Mouse (Mus musculus): Measurements from ENCODE around the gene Mark1. TPM values are rescaled to one million over a fixed set of nuclear protein-coding genes. Genes with fewer than 3 reads are reported as not detected.

Mark1 gene
- polyA plus RNA-seq, 1 experiment = not detected

GRCm38 (mm10) chr1:184984723-184985122 lies 14.6 kb downstream of the Mark1 start:
- Histone ChIP-seq H3K4me3 (no peak overlapping the region), H3K36me3 (ENCODE audit: control insufficient read depth, insufficient read depth) (no peaks in the 10 kb centered on the region), H3K27me3 (ENCODE audit: control insufficient read depth, insufficient read depth, insufficient read length) (peaks cover 29% of the 10 kb centered on the region), H3K4me2 (ENCODE audit: low read depth) (no peak overlapping the region), H3ac (ENCODE audit: control insufficient read depth, insufficient read length) (no peak overlapping the region), H3K79me2 (ENCODE audit: control insufficient read depth, insufficient read depth) (no peaks in the 10 kb centered on the region)
- TF ChIP-seq MYOG (IDR thresholded peaks at IDR 0.05; ENCODE audit: control insufficient read depth in 1 of 3, insufficient read depth in 1 of 3, insufficient read length in 2 of 3, low read depth in 2 of 3) = no peak
- TF ChIP-seq POLR2A (IDR thresholded peaks at IDR 0.05; ENCODE audit: insufficient read length, low read depth) = no peak
- no peak for TF ChIP-seq TCF3 (IDR thresholded peaks at IDR 0.05; ENCODE audit: insufficient read length, low read depth)
- TF ChIP-seq REST (IDR thresholded peaks at IDR 0.05; ENCODE audit: insufficient read depth, insufficient read length) = no peak
- no peak for TF ChIP-seq MAX (IDR thresholded peaks at IDR 0.05; ENCODE audit: low read depth)
- no peak for TF ChIP-seq SRF (IDR thresholded peaks at IDR 0.05; ENCODE audit: control insufficient read depth, insufficient read length, low read depth)
- TF ChIP-seq E2F4 (IDR thresholded peaks at IDR 0.05; ENCODE audit: insufficient read depth) = no peak
- no peak for TF ChIP-seq MYOD1 (IDR thresholded peaks at IDR 0.05; ENCODE audit: control insufficient read depth in 1 of 3, insufficient read length in 2 of 3, low read depth in 2 of 3)
- TF ChIP-seq USF1 (IDR thresholded peaks at IDR 0.05; ENCODE audit: low read depth) = no peak
- TF ChIP-seq CEBPB (IDR thresholded peaks at IDR 0.05; ENCODE audit: insufficient read depth, poor library complexity, severe bottlenecking) = no peak
- TF ChIP-seq POLR2AphosphoS2 (IDR thresholded peaks at IDR 0.05; ENCODE audit: insufficient read length, low read depth) = no peak
- TF ChIP-seq TCF12 (IDR thresholded peaks at IDR 0.05; ENCODE audit: insufficient read depth, poor library complexity, severe bottlenecking) = no peak

GRCm38 (mm10) chr1:184983751-184984150 lies 15.6 kb downstream of the Mark1 start:
- TF ChIP-seq SRF (IDR thresholded peaks at IDR 0.05; ENCODE audit: control insufficient read depth, insufficient read length, low read depth) (no peak), MAX (IDR thresholded peaks at IDR 0.05; ENCODE audit: low read depth) (no peak), POLR2AphosphoS2 (IDR thresholded peaks at IDR 0.05; ENCODE audit: insufficient read length, low read depth) (no peak), MYOD1 (IDR thresholded peaks at IDR 0.05; ENCODE audit: control insufficient read depth in 1 of 3, insufficient read length in 2 of 3, low read depth in 2 of 3) (no peak), TCF12 (IDR thresholded peaks at IDR 0.05; ENCODE audit: insufficient read depth, poor library complexity, severe bottlenecking) (no peak), E2F4 (IDR thresholded peaks at IDR 0.05; ENCODE audit: insufficient read depth) (no peak), MYOG (IDR thresholded peaks at IDR 0.05; ENCODE audit: control insufficient read depth in 1 of 3, insufficient read depth in 1 of 3, insufficient read length in 2 of 3, low read depth in 2 of 3) (no peak), REST (IDR thresholded peaks at IDR 0.05; ENCODE audit: insufficient read depth, insufficient read length) (no peak), CEBPB (IDR thresholded peaks at IDR 0.05; ENCODE audit: insufficient read depth, poor library complexity, severe bottlenecking) (no peak), POLR2A (IDR thresholded peaks at IDR 0.05; ENCODE audit: insufficient read length, low read depth) (no peak), TCF3 (IDR thresholded peaks at IDR 0.05; ENCODE audit: insufficient read length, low read depth) (no peak), USF1 (IDR thresholded peaks at IDR 0.05; ENCODE audit: low read depth) (no peak)
- no peak overlapping the region for H3ac ChIP-seq (ENCODE audit: control insufficient read depth, insufficient read length)
- H3K4me2 ChIP-seq (ENCODE audit: low read depth) = no peak overlapping the region
- peaks cover 29% of the 10 kb centered on the region for H3K27me3 ChIP-seq (ENCODE audit: control insufficient read depth, insufficient read depth, insufficient read length)
- H3K36me3 ChIP-seq (ENCODE audit: control insufficient read depth, insufficient read depth) = no peaks in the 10 kb centered on the region
- H3K4me3 ChIP-seq = no peak overlapping the region
- no peaks in the 10 kb centered on the region for H3K79me2 ChIP-seq (ENCODE audit: control insufficient read depth, insufficient read depth)

GRCm38 (mm10) chr1:184972214-184972776 lies 27.1 kb downstream of the Mark1 start:
- H3K36me3 ChIP-seq (ENCODE audit: control insufficient read depth, insufficient read depth) = no peaks in the 10 kb centered on the region
- no peak overlapping the region for H3K4me3 ChIP-seq
- no peak overlapping the region for H3K4me2 ChIP-seq (ENCODE audit: low read depth)
- H3K27me3 ChIP-seq (ENCODE audit: control insufficient read depth, insufficient read depth, insufficient read length) = peaks cover 14% of the 10 kb centered on the region
- no peaks in the 10 kb centered on the region for H3K79me2 ChIP-seq (ENCODE audit: control insufficient read depth, insufficient read depth)
- TF ChIP-seq TCF12 (IDR thresholded peaks at IDR 0.05; ENCODE audit: insufficient read depth, poor library complexity, severe bottlenecking) (no peak), TCF3 (IDR thresholded peaks at IDR 0.05; ENCODE audit: insufficient read length, low read depth) (no peak), MAX (IDR thresholded peaks at IDR 0.05; ENCODE audit: low read depth) (no peak), SRF (IDR thresholded peaks at IDR 0.05; ENCODE audit: control insufficient read depth, insufficient read length, low read depth) (no peak), MYOD1 (IDR thresholded peaks at IDR 0.05; ENCODE audit: control insufficient read depth in 1 of 3, insufficient read length in 2 of 3, low read depth in 2 of 3) (no peak), MYOG (IDR thresholded peaks at IDR 0.05; ENCODE audit: control insufficient read depth in 1 of 3, insufficient read depth in 1 of 3, insufficient read length in 2 of 3, low read depth in 2 of 3) (no peak), REST (IDR thresholded peaks at IDR 0.05; ENCODE audit: insufficient read depth, insufficient read length) (no peak), E2F4 (IDR thresholded peaks at IDR 0.05; ENCODE audit: insufficient read depth) (no peak), USF1 (IDR thresholded peaks at IDR 0.05; ENCODE audit: low read depth) (no peak), POLR2AphosphoS2 (IDR thresholded peaks at IDR 0.05; ENCODE audit: insufficient read length, low read depth) (no peak), CEBPB (IDR thresholded peaks at IDR 0.05; ENCODE audit: insufficient read depth, poor library complexity, severe bottlenecking) (no peak), POLR2A (IDR thresholded peaks at IDR 0.05; ENCODE audit: insufficient read length, low read depth) (no peak)
- no peak overlapping the region for H3ac ChIP-seq (ENCODE audit: control insufficient read depth, insufficient read length)

GRCm38 (mm10) chr1:184969374-184969773 lies 30.0 kb downstream of the Mark1 start:
- no peak for TF ChIP-seq REST (IDR thresholded peaks at IDR 0.05; ENCODE audit: insufficient read depth, insufficient read length)
- TF ChIP-seq MAX (IDR thresholded peaks at IDR 0.05; ENCODE audit: low read depth) = no peak
- no peak for TF ChIP-seq E2F4 (IDR thresholded peaks at IDR 0.05; ENCODE audit: insufficient read depth)
- no peak for TF ChIP-seq POLR2AphosphoS2 (IDR thresholded peaks at IDR 0.05; ENCODE audit: insufficient read length, low read depth)
- no peak for TF ChIP-seq TCF12 (IDR thresholded peaks at IDR 0.05; ENCODE audit: insufficient read depth, poor library complexity, severe bottlenecking)
- no peak for TF ChIP-seq POLR2A (IDR thresholded peaks at IDR 0.05; ENCODE audit: insufficient read length, low read depth)
- no peak for TF ChIP-seq CEBPB (IDR thresholded peaks at IDR 0.05; ENCODE audit: insufficient read depth, poor library complexity, severe bottlenecking)
- TF ChIP-seq USF1 (IDR thresholded peaks at IDR 0.05; ENCODE audit: low read depth) = no peak
- TF ChIP-seq SRF (IDR thresholded peaks at IDR 0.05; ENCODE audit: control insufficient read depth, insufficient read length, low read depth) = no peak
- no peak for TF ChIP-seq MYOG (IDR thresholded peaks at IDR 0.05; ENCODE audit: control insufficient read depth in 1 of 3, insufficient read depth in 1 of 3, insufficient read length in 2 of 3, low read depth in 2 of 3)
- TF ChIP-seq TCF3 (IDR thresholded peaks at IDR 0.05; ENCODE audit: insufficient read length, low read depth) = no peak
- no peak overlapping the region for H3ac ChIP-seq (ENCODE audit: control insufficient read depth, insufficient read length)
- no peak overlapping the region for H3K4me2 ChIP-seq (ENCODE audit: low read depth)
- no peak overlapping the region for H3K4me3 ChIP-seq
- peaks cover 8% of the 10 kb centered on the region for H3K27me3 ChIP-seq (ENCODE audit: control insufficient read depth, insufficient read depth, insufficient read length)
- H3K36me3 ChIP-seq (ENCODE audit: control insufficient read depth, insufficient read depth) = no peaks in the 10 kb centered on the region
- no peaks in the 10 kb centered on the region for H3K79me2 ChIP-seq (ENCODE audit: control insufficient read depth, insufficient read depth)

Data from myocyte (in vitro differentiated cells).